Mouse (Mus musculus): ENCODE measurements around the gene Phrf1.

- TF ChIP-seq GATA1 (IDR thresholded peaks at IDR 0.05; ENCODE audit: borderline replicate concordance, low read length): no peak
- no peak for TF ChIP-seq FLI1 (IDR thresholded peaks at IDR 0.05; ENCODE audit: low read length)
Observed at GRCm38 (mm10) chr7:141231551-141231950, 3.0 kb downstream of the Phrf1 start.
